Mouse (Mus musculus) cerebral cortex, adult 2 months (tissue): ENCODE measurements around the gene Fam129a.

ENCODE experiments used
- WGBS: fragments of 180-500 bp; shearing (Covaris S2); methylation state at CpG from one replicate; pipeline ENCODE4 v1.1.7; 2018; 5-methylcytosine and 5-hydroxymethylcytosine counted together

The Fam129a gene

GRCm38 (mm10) chr1:151702816-151703215 lies 131.8 kb downstream of the Fam129a start:
- 36% methylated on average over 1 of the region's 1 CpGs for WGBS

GRCm38 (mm10) chr1:151705723-151706396 lies 134.9 kb downstream of the Fam129a start:
- 30% methylated on average over 11 of the region's 11 CpGs for WGBS

DNA sequence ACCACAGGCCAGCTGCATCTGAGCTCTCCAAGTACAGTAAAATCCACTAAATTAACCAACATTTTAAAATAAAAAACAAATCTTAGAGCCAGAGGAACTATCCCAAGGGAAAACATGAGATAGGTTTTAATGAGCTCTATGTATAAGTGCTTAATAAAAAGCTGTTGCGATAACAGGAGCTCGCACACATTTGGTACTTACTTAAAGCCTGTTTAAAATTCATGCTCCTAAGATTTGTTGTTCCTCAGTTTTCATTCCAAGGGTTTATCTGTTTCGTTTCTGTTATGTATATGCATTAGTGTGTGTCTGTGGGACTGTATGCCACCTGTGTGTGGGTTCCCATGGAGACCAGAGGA lies 135.4 kb downstream of the Fam129a start:
- 81% methylated on average over 3 of the region's 3 CpGs for WGBS

DNA sequence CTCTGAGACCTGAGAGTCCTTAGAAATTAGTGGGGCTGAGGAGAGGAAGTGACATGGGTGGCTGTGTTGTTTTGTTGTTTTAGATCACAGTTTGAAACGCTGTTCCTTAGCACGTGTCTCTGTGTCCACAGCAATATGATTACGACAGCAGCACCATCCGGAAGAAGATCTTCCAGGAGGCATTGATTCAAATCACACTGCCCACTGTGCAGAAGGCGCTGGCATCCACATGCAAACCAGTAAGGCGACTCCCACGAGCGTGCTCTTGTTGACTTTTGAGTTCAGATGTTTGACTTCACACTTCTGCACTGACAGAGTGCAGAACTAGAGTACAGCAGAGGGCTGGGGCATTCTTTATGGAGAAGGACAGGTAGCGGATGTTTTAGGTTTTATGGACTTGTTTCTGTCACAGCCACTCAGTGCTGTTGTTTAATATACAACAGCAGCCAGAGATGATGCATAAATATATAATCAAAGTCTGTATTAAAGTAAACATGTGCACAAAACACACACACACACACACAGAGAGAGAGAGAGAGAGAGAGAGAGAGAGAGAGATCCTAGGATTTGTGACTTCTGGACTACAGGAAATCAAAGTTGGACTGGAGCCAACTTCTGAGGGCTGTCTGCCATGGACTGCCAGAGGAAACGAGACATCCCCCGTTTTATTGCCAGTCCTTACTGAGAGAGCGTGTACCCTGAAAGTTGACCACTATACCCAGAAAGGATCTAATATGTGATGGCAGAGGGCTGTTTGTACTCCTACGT lies 138.2 kb downstream of the Fam129a start:
- 52% methylated on average over 13 of the region's 13 CpGs for WGBS

DNA sequence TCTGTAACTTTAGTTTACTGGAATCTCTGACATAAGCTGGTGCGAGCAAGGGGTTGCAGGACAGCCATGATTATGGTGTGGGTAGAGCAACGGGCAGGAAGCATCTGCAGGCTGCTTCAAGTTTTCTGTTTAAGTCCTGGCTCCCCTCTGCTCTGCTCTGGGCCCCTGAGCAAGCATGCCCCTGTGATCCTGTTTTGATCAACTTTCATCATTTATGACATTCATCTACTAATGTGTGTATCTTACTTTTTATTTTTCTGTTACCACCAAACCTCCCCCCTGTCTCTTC lies 138.7 kb downstream of the Fam129a start:
- 54% methylated on average over 2 of the region's 2 CpGs for WGBS

DNA sequence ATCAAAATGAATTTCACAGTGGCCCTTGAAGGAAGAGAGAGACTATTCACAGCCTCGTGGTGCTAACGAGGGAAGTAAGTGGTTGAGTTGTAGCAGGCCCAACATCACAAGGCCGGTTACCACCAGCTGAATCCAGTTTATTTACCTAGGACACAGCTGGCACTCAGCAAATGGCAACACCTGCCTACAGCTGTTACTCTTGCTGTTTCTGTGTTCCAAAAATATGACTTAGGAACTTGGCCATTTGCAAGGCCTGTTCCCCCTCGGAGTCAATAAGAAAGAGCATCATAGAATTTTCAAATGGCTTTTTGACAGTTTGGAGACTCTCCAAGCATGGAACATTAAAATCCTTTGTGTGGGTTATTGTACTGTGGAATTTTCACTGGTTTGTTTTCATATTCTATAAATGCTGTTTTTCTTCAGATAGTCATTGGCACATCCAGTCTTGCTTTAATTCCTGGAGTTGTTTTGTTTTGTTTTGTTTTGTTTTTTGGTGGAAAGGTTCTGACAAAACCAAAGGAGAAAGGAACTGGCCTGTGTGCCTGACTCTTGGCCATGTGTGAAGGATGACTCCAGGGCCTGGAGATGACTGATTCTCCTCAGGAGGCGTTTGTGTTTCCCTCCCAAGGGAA lies 139.6 kb downstream of the Fam129a start:
- 63% methylated on average over 5 of the region's 5 CpGs for WGBS

DNA sequence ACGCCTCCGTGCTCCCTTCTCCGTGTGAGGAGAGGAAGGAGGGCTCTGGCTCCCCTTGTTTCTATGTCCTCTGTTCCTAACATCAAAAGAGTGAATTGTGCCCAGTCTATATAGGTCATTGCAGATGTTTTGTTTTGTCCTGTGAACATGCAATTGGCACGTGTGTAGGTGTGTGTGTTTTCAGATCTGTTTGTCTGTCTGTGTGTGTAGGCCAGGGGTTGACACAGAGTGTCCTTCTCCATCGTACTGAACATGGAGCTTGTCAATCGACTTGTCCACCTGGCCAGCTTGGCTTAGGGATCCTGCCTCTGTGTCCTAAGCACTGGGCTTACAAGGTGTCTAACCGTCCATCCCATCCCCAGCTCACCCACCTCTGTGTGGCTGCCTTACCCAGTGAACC lies 140.1 kb downstream of the Fam129a start:
- WGBS, result 83% methylated on average over 7 of the region's 7 CpGs

DNA sequence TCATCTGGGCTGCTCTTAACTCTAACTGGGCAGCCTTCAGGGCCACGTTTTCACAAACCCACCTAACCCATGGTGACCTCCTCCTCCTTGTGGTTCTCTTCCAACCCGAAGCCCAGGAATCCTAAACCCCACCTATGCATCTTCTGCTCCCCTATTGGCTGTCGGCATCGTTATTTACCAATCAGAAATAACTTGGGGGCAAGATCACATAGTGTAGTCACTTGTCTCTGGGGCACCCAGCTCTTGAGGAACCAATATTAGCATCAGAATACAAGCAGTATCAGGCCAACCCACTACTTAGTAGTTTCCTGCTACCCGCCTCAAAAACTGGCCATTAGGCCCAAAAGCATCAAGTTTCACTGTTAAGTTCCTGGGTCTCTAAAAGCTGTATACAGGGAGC lies 141.7 kb downstream of the Fam129a start:
- 78% methylated on average over 5 of the region's 5 CpGs for WGBS

DNA sequence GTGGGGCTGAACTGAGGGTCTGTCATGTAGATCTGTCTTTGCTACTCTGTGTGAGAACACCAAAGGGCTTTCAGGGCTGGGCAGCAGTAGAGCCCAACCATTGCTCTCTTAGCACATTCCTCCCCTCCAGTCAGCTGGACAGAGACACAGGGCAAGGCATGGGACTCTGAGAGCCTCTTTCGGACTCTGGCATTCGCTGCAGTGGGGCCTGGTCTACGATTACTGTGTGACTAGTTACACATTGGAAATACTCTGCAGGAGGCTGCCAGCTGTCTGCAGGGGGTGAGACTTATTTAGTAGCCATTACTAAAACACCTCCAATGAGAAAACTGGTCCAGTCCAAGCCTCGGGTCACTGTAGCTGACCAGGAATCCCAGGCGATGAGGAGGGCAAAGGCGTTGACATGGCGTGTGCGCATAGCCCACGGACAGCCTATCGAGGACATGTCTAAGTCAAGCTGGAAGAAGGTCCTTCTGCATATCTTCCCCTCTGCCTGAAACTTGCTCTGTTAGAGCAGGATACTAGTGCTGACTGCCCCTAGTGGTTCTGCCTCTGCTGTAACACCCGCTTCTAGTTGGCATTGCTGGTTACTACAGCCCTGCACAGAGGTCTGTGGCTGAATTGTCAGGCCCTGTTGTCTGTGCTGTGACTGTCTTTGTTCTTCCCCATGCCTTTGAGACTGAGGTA lies 145.2 kb downstream of the Fam129a start:
- WGBS, result 90% methylated on average over 11 of the region's 11 CpGs

- WGBS, result 93% methylated on average over 5 of the region's 5 CpGs
Observed at GRCm38 (mm10) chr1:151717624-151718023, 146.6 kb downstream of the Fam129a start.

DNA sequence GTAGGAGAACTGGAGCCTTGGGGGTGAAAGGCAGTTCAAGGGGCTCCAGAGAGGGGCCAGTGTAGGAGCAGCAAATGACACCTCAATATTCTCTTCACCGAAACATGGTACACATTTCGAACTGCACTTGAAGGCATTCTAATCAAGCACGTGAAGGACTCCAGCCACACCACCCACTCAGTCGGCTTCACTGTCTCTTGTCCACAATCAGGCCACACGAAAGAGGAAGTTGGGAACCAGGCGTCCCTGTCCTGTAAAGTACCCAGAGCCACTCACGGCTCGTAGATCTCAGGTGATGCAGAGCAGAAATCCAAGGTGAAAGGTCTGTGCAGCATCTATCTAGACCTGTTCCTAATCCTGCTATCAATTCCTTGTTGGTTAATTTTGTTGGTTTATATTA lies 147.6 kb downstream of the Fam129a start:
- WGBS, result 90% methylated on average over 8 of the region's 8 CpGs

DNA sequence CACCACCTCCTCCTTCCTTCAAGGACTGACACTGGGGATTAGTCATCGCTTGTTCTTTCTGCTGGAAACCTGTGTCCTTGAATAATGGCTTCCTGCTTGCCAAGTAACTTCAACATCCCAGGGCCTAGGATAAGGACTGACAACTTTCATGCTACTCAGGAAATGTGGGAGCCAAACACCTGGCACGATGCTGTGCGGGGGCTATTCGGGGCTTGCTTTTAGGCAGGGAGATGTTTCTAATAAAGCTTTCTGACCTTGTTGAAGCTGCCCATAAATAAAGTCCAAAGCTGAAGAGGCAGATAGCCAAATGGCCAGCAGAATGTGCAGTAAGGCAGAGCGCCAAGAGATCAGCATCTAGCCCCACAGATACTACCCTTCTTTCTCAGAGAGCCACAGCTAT lies 148.9 kb downstream of the Fam129a start:
- WGBS, result 87% methylated on average over 5 of the region's 5 CpGs

- 86% methylated on average over 2 of the region's 2 CpGs for WGBS
Observed at GRCm38 (mm10) chr1:151720566-151720965, 149.6 kb downstream of the Fam129a start.

DNA sequence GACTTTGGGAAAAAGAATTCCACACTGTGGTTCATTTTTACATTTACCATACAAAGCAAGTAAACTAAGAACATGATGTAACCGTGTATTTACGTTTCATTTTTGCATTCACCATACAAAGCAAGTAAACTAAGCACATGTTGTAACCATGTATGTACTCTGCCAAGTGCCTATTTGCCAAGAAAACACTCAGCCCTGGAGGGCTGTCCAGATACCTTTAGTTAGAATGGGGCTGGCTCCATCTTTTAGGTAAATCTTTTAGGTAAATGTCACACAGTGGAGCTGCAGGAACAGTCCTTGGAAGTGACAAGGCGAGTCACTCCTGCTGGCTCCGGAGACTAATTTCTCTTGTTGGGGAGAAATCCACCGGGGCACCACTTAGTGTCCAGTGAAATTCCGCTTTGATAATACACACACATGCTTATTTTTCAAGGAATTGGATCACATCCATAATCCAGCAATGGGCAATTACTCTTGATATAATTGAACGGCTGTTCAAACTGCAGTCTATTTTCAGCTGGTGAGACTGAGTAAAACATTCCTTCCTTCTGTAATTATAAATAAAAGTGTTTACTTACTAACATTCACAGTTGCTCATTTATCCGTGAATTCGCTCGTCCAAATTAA lies 150.5 kb downstream of the Fam129a start:
- 41% methylated on average over 10 of the region's 10 CpGs for WGBS

DNA sequence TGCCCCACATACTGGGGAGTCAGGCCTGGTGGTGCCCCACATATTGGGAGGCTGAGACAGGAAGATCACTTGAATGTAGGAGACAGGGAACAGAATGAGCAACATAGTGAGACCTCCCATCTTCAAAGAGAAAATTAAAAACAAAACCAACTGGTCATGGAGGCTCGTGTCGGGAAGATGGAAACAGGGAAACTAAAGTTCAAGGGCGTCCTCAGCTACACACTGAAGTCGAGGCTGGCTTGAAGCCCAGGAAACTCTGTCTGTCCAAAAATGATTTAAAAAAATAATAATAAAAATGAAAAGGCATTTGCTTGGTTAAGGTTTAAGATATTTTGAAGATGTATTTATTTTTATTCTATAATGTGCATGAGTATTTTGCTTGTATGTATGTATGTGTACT lies 152.8 kb downstream of the Fam129a start:
- 92% methylated on average over 4 of the region's 4 CpGs for WGBS

DNA sequence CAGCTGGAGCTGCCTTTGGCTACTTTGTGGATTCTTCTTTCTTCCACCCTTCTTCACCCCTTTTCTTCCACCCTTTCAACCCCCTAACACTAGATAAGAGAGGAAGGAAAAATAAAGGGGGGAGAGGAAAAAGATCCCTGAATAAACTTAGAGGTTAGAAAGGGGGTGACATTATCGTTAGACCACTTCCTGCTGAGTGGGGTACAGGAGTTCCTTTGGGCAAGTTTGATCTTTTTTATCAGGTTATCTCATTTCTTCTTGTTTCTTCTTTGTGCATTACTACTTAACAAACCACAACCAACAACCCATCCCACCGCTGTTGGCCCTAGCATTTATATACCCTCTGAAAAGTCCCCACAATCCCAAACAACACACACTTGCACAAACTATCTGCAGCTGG lies 154.6 kb downstream of the Fam129a start:
- WGBS, result 83% methylated on average over 2 of the region's 2 CpGs

GRCm38 (mm10) chr1:151726358-151726757 lies 155.4 kb downstream of the Fam129a start:
- WGBS, result 76% methylated on average over 6 of the region's 6 CpGs

GRCm38 (mm10) chr1:151728141-151728540 lies 157.2 kb downstream of the Fam129a start:
- 94% methylated on average over 4 of the region's 4 CpGs for WGBS

- 84% methylated on average over 2 of the region's 2 CpGs for WGBS
Observed at GRCm38 (mm10) chr1:151737146-151737545, 166.2 kb downstream of the Fam129a start.

DNA sequence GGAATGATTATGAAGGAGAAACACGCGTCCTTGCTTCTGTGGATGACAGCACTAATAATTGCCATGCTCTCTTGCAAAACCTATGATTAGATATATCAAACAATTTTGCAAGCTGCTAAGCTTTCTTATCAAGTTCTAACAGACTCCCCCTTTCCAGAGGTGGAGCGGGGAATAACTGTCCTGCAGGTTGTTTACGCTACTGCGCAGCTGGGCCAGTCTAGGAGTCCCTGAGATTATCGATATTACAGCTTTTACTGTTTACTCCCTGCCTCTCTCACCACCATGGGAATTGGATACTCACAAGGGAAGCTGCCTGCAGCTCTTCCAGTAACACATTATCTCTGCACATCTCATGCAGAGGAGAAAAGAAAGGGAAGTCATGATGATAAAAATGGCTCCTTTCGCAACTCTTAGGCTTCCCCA lies 170.2 kb downstream of the Fam129a start:
- WGBS, result 85% methylated on average over 7 of the region's 7 CpGs

DNA sequence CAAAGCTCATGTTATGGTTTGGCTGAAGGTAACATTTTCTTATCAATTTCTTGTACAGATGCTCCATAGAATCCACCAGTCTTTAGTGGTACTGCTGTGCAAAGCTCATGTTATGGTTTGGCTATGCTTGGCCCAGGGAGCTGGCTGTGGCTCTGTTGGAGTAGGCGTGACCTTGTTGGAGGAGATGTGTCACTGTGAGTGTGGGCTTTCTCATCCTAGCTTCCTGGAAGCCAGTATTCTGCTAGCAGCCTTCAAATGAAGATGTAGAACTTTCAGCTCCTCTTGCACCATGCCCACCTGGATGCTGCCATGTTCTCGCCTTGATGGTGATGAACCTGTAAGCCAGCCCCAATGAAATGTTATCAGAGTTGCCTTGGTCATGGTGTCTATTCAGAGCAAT lies 178.9 kb downstream of the Fam129a start:
- WGBS, result 99% methylated on average over 2 of the region's 2 CpGs

GRCm38 (mm10) chr1:151752946-151753345 lies 182.0 kb downstream of the Fam129a start:
- WGBS, result 72% methylated on average over 4 of the region's 4 CpGs
